Mouse (Mus musculus): Measurements from ENCODE around the gene Fshb. TPM values are rescaled to one million over a fixed set of nuclear protein-coding genes. Genes with fewer than 3 reads are reported as not detected.

Fshb gene
- not detected in 2 replicates for total RNA-seq (2014; rRNA removed)
- not detected in 2 replicates for polyA plus RNA-seq (2015; fragmentation: Nextera tagmentation; extraction: Ambion mirVana)

DNA sequence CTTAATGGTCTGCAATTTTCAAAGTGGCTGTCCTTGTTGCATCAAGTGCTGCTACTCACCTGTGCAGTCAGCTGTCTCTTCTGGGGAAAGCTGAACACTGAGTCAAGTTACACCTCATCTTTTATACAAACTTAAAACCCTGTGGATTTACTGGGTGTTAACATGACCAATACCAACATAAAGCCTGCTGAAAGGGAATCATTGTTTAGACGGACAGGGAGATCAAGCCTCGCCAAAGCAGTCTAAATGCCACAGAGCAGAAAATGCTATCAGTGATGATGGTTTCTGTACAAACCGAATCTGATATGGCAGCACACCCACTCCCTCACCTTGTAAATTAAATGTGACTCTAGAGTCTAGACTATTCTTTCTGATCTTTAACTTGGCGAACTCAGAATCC, at the start of gene Fshb:
Gene Fshb (minus strand): TSS at position 101 of the 400 bp plus-strand sequence.
- Histone ChIP-seq H3K36me3 (ENCODE audit: insufficient read depth) (no peaks in the 10 kb centered on the region), H3K4me2 (ENCODE audit: low read depth) (no peak within 1 kb of the TSS), H3K4me1 (ENCODE audit: insufficient read depth) (no peaks in the 10 kb centered on the region), H3K9me3 (ENCODE audit: low read length) (no peaks in the 10 kb centered on the region), H3K27me3 (ENCODE audit: insufficient read depth, low read length) (no peaks in the 10 kb centered on the region), H3K27ac (ENCODE audit: low read depth, low read length) (no peak within 1 kb of the TSS), H3K9ac (no peak within 1 kb of the TSS), H3K4me3 (ENCODE audit: low read depth, low read length) (no peak within 1 kb of the TSS)
- DNase-seq (no peak), ATAC-seq (no peak)
- TF ChIP-seq CTCF (IDR thresholded peaks at IDR 0.05; ENCODE audit: low read depth) = no peak
- 82% methylated on average over 4 of the region's 4 CpGs for WGBS

DNA sequence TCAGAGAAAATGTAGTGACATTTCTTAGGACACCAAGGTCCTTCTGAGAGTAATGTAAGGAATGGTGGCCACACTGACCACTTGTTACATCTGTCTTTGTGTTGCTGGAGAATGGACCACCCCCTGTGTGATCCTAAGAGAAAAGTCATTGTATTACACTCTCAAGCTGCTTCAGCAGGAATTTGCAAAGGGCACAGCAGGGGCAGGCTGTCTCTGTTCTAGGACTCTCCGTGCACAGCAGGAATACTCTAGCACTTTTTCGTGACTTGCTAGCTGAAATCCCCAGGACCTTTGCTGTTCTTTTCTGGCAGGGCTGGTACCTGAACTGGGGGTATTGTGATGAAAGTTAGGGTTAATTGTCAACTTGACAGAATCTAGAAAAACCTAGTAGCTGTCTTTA, 24.8 kb upstream of the Fshb start:
- H3K9me3 ChIP-seq (ENCODE audit: low read length) = no peaks in the 10 kb centered on the region
- H3K4me2 ChIP-seq (ENCODE audit: low read depth) = no peak overlapping the region
- no peaks in the 10 kb centered on the region for H3K27me3 ChIP-seq (ENCODE audit: insufficient read depth, low read length)
- H3K9ac ChIP-seq = no peak overlapping the region
- no peak overlapping the region for H3K4me3 ChIP-seq (ENCODE audit: low read depth, low read length)
- no peak for DNase-seq
- no peak overlapping the region for H3K27ac ChIP-seq (ENCODE audit: low read depth, low read length)
- 15% methylated on average over 2 of the region's 2 CpGs for WGBS
- no peaks in the 10 kb centered on the region for H3K4me1 ChIP-seq (ENCODE audit: insufficient read depth)
- H3K36me3 ChIP-seq (ENCODE audit: insufficient read depth) = no peaks in the 10 kb centered on the region
- no peak for ATAC-seq
- no peak for TF ChIP-seq CTCF (IDR thresholded peaks at IDR 0.05; ENCODE audit: low read depth)

DNA sequence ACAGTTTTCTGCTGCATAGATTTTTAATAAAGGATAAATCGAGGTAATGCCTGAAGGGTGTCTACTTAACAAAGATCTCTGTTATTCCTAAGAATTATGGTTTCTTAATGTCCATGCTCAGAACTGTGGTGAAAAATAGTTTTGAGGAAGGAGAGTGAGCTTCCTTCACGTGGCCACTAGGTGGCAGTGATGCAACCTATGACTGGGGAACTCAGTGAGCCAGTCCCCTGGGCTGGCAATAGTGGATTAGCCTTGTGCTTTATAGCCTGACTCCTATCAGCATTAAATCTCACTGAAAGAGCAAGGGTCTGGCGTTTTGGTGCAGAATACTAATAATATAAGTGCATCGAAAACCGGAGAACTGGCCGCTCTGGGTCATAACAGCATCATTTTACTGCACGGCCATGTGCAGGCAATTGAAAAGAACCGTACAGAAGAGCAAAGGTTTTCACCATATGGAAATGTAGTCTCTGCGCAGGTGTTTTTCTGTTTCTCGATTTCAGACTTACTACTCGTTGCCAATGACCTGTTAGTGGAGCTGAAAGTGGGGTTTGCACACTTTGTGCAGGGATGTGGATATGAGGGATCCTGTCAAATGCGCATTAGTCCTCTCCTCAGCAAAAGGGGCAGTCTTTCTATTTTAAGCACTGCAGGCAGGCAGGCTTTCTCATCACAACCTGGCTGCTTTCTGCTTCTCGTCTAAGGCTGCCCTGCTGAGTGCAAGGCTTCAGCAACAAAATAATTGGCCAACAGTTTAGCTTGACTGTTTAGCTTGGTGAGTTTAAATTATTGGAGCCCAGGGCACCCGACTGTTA, 23.8 kb upstream of the Fshb start:
- WGBS = 41% methylated on average over 14 of the region's 14 CpGs
- no peaks in the 10 kb centered on the region for H3K4me1 ChIP-seq (ENCODE audit: insufficient read depth)
- ATAC-seq (peak; percentile 89), DNase-seq (peak; percentile 74)
- H3K9me3 ChIP-seq (ENCODE audit: low read length) = no peaks in the 10 kb centered on the region
- no peaks in the 10 kb centered on the region for H3K27me3 ChIP-seq (ENCODE audit: insufficient read depth, low read length)
- H3K4me3 ChIP-seq (ENCODE audit: low read depth, low read length) = no peak overlapping the region
- TF ChIP-seq CTCF (IDR thresholded peaks at IDR 0.05; ENCODE audit: low read depth) = peak; percentile 86
- H3K9ac ChIP-seq = no peak overlapping the region
- H3K4me2 ChIP-seq (ENCODE audit: low read depth) = 0 out of 2 replicates have a peak overlapping the region, but pooled peaks have one; percentile 3
- H3K36me3 ChIP-seq (ENCODE audit: insufficient read depth) = no peaks in the 10 kb centered on the region
- no peak overlapping the region; the same call in 1 of the 2 replicates for H3K27ac ChIP-seq (ENCODE audit: low read depth, low read length)

DNA sequence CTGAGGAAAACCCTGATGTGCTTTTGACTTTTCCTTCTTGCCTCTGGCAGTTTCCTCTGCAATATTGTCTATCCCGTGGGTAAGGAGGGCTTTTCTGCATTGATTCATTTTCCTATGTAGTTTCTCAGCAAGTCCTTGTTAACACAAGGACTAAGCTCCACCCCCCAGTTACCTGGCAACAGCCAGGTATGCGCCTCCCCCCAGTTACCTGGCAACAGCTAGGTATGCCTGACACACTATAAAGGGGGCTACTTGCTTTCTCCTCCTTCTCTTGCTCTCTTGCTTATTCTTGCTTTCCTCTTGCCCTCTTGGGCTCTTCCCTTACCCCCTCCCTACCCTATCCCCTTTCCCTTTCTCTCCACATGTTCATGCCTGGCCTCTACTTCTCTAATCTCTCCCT, 3.8 kb upstream of the Fshb start:
- no peak overlapping the region for H3K9ac ChIP-seq
- no peak for TF ChIP-seq CTCF (IDR thresholded peaks at IDR 0.05; ENCODE audit: low read depth)
- H3K9me3 ChIP-seq (ENCODE audit: low read length) = no peaks in the 10 kb centered on the region
- H3K27ac ChIP-seq (ENCODE audit: low read depth, low read length) = no peak overlapping the region
- 42% methylated on average over 2 of the region's 2 CpGs for WGBS
- H3K4me1 ChIP-seq (ENCODE audit: insufficient read depth) = no peaks in the 10 kb centered on the region
- no peak overlapping the region for H3K4me2 ChIP-seq (ENCODE audit: low read depth)
- no peak overlapping the region for H3K4me3 ChIP-seq (ENCODE audit: low read depth, low read length)
- no peaks in the 10 kb centered on the region for H3K27me3 ChIP-seq (ENCODE audit: insufficient read depth, low read length)
- no peaks in the 10 kb centered on the region for H3K36me3 ChIP-seq (ENCODE audit: insufficient read depth)
- DNase-seq (no peak), ATAC-seq (peak; percentile 70)

- Histone ChIP-seq H3K4me3 (ENCODE audit: low read depth, low read length) (no peak overlapping the region), H3K9ac (no peak overlapping the region), H3K4me1 (ENCODE audit: insufficient read depth) (no peaks in the 10 kb centered on the region), H3K36me3 (ENCODE audit: insufficient read depth) (no peaks in the 10 kb centered on the region), H3K4me2 (ENCODE audit: low read depth) (no peak overlapping the region), H3K27ac (ENCODE audit: low read depth, low read length) (no peak overlapping the region), H3K27me3 (ENCODE audit: insufficient read depth, low read length) (no peaks in the 10 kb centered on the region), H3K9me3 (ENCODE audit: low read length) (no peaks in the 10 kb centered on the region)
- TF ChIP-seq CTCF (IDR thresholded peaks at IDR 0.05; ENCODE audit: low read depth) = no peak
- DNase-seq = peak; percentile 5
- no peak; the same call in 1 of the 2 replicates for ATAC-seq
These were observed 13.5 kb downstream of the Fshb start for GRCm38 (mm10) chr2:107045955-107046354.

DNA sequence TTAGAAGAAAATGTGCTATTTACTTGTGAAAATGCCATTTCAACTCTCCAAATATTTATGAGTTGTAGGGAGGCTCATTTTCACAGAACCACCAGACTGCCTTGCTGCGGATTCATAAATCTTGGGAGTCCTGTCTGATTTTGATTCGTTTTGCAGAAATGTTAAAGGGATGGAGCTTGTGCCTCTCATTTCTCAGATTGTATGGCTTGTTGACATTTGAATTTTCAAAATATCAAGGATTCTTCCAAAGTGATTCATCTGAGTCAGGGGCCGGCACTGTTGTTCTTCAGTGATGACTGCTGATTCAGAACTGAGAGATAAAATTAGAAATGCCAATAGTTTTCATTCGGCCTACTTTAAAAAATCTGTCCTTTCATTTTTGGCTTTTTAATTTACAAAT, 18.6 kb downstream of the Fshb start:
- Histone ChIP-seq H3K9ac (no peak overlapping the region), H3K36me3 (ENCODE audit: insufficient read depth) (no peaks in the 10 kb centered on the region), H3K27ac (ENCODE audit: low read depth, low read length) (no peak overlapping the region), H3K27me3 (ENCODE audit: insufficient read depth, low read length) (no peaks in the 10 kb centered on the region), H3K4me1 (ENCODE audit: insufficient read depth) (no peaks in the 10 kb centered on the region), H3K4me2 (ENCODE audit: low read depth) (no peak overlapping the region), H3K9me3 (ENCODE audit: low read length) (no peaks in the 10 kb centered on the region), H3K4me3 (ENCODE audit: low read depth, low read length) (no peak overlapping the region)
- 66% methylated on average over 4 of the region's 4 CpGs for WGBS
- ATAC-seq = peak; percentile 20; the same call in 1 of the 2 replicates
- no peak for TF ChIP-seq CTCF (IDR thresholded peaks at IDR 0.05; ENCODE audit: low read depth)
- DNase-seq = peak; percentile 28

GRCm38 (mm10) chr2:107035980-107036379, 23.5 kb downstream of the Fshb start:
- Histone ChIP-seq H3K4me3 (ENCODE audit: low read depth, low read length) (no peak overlapping the region), H3K4me2 (ENCODE audit: low read depth) (no peak overlapping the region), H3K27me3 (ENCODE audit: insufficient read depth, low read length) (no peaks in the 10 kb centered on the region), H3K27ac (ENCODE audit: low read depth, low read length) (no peak overlapping the region), H3K9ac (no peak overlapping the region), H3K36me3 (ENCODE audit: insufficient read depth) (no peaks in the 10 kb centered on the region), H3K4me1 (ENCODE audit: insufficient read depth) (no peaks in the 10 kb centered on the region), H3K9me3 (ENCODE audit: low read length) (no peaks in the 10 kb centered on the region)
- 86% methylated on average over 2 of the region's 2 CpGs for WGBS
- DNase-seq (no peak), ATAC-seq (no peak)
- no peak for TF ChIP-seq CTCF (IDR thresholded peaks at IDR 0.05; ENCODE audit: low read depth)

All from forebrain, postnatal 0 days (tissue).